Mouse (Mus musculus): ENCODE results near the gene Dennd4a. TPM values are rescaled to one million over a fixed set of nuclear protein-coding genes. Genes with fewer than 3 reads are reported as not detected.

Dennd4a gene
- 1 to 10 TPM; 3.1 to 3.4 TPM for total RNA-seq (2021)
- long read RNA-seq, experiment 1, partial matches to known transcripts, result 0 of 1 reads
- long read RNA-seq, experiment 1, other reads (novel, unspliced or antisense), result 1 of 1 reads
- long read RNA-seq, experiment 2, partial matches to known transcripts, result 0 of 1 reads
- long read RNA-seq, experiment 2, other reads (novel, unspliced or antisense), result 1 of 1 reads

DNA sequence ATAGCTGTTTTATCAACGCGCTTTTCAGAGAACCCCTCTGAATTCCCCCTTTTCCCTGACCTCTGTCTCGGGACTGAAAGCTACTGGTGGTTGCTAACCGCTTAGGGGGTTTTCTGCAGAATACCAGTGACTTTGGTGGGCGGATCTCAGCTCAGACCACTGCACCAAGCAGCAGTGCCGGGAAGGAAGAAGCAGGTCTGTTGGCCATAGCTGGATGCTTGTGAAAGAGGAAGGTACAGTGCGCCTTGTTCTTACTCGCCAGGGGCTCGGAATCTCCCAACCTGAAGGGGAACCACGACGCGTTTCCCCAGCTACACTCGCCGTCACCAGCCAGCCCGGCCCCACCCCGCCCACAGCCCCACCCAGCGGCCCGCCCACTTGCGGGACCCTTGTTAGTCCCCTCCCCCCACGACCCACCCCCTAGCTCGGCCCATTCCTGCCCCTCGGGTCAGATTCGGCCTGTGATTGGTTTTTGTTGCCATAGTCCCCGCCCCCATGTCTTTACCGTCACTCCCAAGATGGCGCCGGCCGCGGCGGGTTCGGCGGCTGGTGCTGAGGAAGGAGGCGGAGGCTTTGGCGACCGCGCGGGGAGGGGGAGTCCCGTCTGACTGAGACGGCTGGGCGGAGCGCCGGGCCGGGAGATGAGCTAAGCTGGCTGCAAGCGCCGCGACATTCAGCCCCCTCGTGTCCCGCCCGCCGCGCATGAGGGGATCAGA is at the start of gene Dennd4a:
Gene Dennd4a (plus strand): TSS at position 519 of the 716 bp plus-strand sequence.
- DNase-seq, result peak; percentile 98

- no peak for DNase-seq
Measured at GRCm38 (mm10) chr9:64764824-64765223, 46.3 kb upstream of the Dennd4a start.

GRCm38 (mm10) chr9:64766136-64766535 is 45.0 kb upstream of the Dennd4a start:
- no peak for DNase-seq

- DNase-seq, result no peak
Measured at GRCm38 (mm10) chr9:64767796-64768195, 43.3 kb upstream of the Dennd4a start.

GRCm38 (mm10) chr9:64769066-64769695 is 42.0 kb upstream of the Dennd4a start:
- no peak for DNase-seq

GRCm38 (mm10) chr9:64769911-64770310 is 41.2 kb upstream of the Dennd4a start:
- DNase-seq, result no peak

GRCm38 (mm10) chr9:64770411-64770849 is 40.7 kb upstream of the Dennd4a start:
- no peak for DNase-seq

DNA sequence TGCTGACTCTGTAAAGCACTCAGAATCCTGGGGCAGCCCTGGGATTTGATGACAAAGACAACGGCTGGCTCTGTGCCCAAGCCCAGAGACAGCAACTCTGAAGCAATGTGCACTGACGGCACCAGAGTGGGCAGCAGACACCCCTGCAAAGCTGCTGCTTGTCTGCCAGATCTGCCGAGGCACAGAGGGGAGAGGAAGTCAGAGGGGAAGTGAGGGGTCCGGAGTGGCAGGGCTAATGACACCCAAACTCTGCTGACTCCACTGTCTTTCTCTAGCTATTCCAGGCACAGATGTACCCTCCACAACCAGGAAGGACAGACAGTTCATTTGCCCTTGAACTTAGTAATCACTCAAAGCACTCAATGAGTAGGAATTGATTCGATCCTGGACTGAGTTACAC is 39.9 kb upstream of the Dennd4a start:
- DNase-seq, result peak; percentile 48

- no peak for DNase-seq
Measured at GRCm38 (mm10) chr9:64773254-64773653, 37.9 kb upstream of the Dennd4a start.

DNA sequence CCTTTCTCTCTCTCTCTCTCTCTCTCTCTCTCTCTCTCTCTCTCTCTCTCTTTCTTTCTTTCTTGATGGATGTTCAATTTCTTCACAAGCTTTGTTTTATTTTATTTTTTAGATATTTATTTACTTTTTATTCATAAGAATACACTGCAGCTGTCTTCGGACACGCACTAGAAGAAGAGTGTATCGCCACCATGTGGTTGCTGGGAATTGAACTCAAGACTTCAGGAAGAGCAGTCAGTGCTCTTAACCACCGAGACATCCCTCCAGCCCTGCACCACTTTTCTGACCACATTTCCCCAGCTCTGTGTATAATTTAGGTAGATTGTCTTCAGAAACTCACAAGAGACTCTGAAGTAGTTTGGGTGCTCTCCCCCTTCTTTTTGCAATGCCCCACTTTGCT is 37.2 kb upstream of the Dennd4a start:
- no peak for DNase-seq

GRCm38 (mm10) chr9:64774411-64774811 is 36.7 kb upstream of the Dennd4a start:
- DNase-seq, result peak; percentile 15

- DNase-seq, result no peak
Measured at GRCm38 (mm10) chr9:64774883-64775282, 36.3 kb upstream of the Dennd4a start.

- no peak for DNase-seq
Measured at GRCm38 (mm10) chr9:64775491-64775890, 35.6 kb upstream of the Dennd4a start.

DNA sequence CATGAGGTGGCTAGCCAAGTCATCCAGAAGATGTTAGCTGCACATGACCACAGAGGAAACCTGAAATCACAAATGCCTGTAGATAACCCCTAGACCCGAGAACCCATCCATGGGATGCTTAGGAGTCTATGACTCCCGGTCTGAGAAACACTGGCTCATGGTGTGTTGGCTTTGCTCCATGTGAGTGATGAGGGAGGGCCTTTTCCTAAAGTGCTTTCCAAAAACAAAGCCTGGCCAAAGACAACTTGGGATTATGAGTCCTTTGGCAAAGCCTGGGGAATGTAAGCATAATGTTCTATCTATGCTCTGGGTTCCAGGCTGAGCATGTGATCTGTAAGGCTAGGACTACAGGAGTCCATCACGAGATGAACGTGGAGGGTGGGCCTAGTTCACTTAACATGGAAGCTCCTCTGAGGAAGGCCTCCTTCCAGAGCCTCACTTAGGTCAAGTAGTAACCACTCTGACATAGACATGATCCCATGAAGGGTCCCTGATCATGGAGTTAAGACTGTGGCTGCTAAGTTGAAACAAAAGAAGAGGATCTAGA is 33.6 kb upstream of the Dennd4a start:
- DNase-seq, result no peak

DNA sequence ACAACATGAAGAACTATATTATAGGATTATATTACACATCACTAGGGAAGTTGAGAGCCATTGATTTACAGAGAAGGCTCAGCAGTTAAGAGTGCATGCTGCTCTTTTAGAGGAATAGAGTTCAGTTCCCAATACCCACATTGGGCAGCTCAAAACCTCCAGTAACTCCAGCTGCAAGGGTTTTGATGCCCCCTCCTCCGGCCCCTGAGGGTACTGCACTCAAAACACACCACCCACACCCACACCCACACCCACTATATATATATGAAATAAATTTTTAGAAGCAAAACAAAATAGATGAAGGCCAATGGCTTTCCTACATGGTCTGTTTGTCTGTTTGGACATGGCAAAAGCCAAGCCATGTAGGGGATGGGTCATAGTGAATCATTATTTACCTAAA is 33.0 kb upstream of the Dennd4a start:
- no peak for DNase-seq

GRCm38 (mm10) chr9:64779628-64780027 is 31.5 kb upstream of the Dennd4a start:
- DNase-seq, result no peak

GRCm38 (mm10) chr9:64783511-64783910 is 27.6 kb upstream of the Dennd4a start:
- DNase-seq, result no peak

DNA sequence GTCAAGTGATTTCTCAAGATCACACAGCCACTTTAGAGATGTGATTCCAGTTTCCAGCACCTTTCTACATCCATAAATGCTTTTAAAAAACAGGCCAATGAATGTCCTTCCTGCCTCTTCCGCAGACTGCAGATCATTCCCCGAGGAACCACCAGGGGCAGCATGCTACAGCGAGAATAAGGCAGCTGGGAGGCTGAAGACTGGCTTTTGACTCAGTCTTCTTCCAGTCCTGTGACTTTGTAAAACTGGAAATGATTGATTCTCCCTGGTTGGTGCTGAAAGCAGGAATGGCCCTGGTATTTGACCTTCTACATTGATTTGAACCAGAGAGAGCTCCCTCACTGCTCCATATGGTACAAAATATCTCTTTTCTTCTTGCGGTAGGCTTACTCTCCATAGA is 26.3 kb upstream of the Dennd4a start:
- peak; percentile 59 for DNase-seq

DNA sequence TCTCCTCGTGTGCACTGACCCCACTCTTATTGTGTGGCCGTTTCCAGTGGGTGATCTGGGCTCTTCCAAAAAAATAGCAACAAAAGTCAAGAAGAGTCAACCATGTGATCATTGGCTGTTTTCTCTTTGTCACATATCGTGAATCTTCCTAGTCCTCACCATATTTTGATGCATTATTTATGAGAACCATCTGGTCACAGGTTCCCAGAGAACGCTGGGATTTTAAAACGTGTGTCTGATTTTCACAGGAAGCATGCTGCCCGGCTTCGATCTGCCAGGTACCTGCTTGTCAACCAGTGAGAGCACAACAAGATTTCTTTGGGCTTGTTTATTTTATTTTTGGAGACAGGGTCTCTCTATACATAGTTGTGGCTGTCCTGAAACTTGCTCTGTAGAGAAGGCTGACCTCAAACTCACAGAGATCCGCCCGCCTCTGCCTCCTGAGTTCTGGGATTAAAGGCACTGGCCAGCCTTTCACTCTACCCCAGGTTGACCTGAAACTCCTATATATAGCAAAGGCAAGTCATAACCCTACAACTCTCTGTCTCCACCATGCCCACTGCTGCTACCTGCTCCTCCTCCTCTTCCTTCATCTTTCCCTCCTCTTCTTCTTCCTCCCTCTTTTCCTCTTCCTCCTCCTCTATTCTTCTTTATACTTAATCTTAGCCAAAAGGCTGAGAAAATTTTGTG is 24.8 kb upstream of the Dennd4a start:
- DNase-seq, result no peak

- DNase-seq, result no peak
Measured at GRCm38 (mm10) chr9:64788070-64788469, 23.1 kb upstream of the Dennd4a start.

- no peak for DNase-seq
Measured at GRCm38 (mm10) chr9:64789341-64789761, 21.8 kb upstream of the Dennd4a start.

DNA sequence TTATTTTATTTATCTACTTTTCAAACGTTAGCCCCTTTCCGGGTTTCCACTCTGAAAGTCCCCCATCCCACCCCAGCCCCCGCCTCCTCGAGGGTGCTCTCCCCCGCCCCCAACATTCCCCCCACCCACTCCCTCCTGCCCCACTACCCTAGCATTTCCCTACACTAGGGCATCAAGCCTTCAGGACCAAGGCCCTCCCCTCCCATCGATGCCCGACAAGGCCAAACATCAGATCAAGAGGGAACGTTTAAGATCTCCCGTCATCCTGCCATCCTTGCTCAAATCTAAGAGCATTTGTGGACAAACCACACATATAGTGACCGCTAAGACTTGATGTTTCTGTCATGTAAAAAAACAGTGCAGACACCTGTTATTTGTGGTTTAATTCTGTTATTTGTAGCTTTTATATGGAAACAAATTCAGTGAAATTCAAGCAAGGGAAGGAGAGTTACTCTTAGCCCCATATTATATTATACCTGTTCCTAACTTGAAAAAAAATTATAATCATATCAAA is 21.2 kb upstream of the Dennd4a start:
- no peak for DNase-seq
